Mouse (Mus musculus) stomach, embryonic 14.5 days (tissue): ENCODE measurements around the gene Adora2a. TPM values are rescaled to one million over a fixed set of nuclear protein-coding genes. Genes with fewer than 3 reads are reported as not detected.
A peak's percentile ranks its signal among the peaks of the same experiment; 100 is the strongest.

Source experiments
- ATAC-seq: fragments of 200-750 bp; cut with Nextera tagmentation; 2 replicates; pipeline ENCODE4 v1.8.0; 2017; ENCODE audit warnings: low read depth, moderate TSS enrichment; ENCODE audit not compliant: insufficient number of reproducible peaks, insufficient read depth, low FRiP score
- H3K27ac ChIP-seq: fragments of 300-500 bp; sonication (generic); 2 replicates; pipeline ENCODE4 v1.5.1; 2014; ENCODE audit warnings: mild to moderate bottlenecking, low read length, moderate library complexity, mixed read lengths
- H3K27me3 ChIP-seq: fragments of 300-500 bp; sonication (generic); 2 replicates; pipeline ENCODE4 v1.6.1; 2014; ENCODE audit warnings: low read length, control low read depth, mixed read lengths; ENCODE audit not compliant: control insufficient read depth, insufficient read depth
- H3K36me3 ChIP-seq: fragments of 300-500 bp; sonication (generic); 2 replicates; pipeline ENCODE4 v1.6.1; 2014; ENCODE audit warnings: mild to moderate bottlenecking, control low read depth, low read length, moderate library complexity, mixed read lengths; ENCODE audit not compliant: control insufficient read depth, insufficient read depth
- H3K4me1 ChIP-seq: fragments of 300-500 bp; sonication (generic); 2 replicates; pipeline ENCODE4 v1.6.1; 2014; ENCODE audit warnings: low read length, control low read depth, mixed read lengths; ENCODE audit not compliant: control insufficient read depth, insufficient read depth
- H3K4me2 ChIP-seq: fragments of 300-500 bp; sonication (generic); replicated peaks from 2 replicates; pipeline ENCODE4 v1.6.1; 2014; ENCODE audit warnings: low read depth, low read length, control low read depth
- H3K4me3 ChIP-seq: fragments of 300-500 bp; sonication (generic); 2 replicates; pipeline ENCODE4 v1.5.1; 2014; ENCODE audit warnings: low read depth, low read length, control low read depth
- H3K9ac ChIP-seq: fragments of 300-500 bp; sonication (generic); replicated peaks from 2 replicates; pipeline ENCODE4 v1.6.1; 2014; ENCODE audit warnings: low read depth, mild to moderate bottlenecking, control low read depth, low read length, moderate library complexity, mixed read lengths
- H3K9me3 ChIP-seq: fragments of 300-500 bp; sonication (generic); 2 replicates; pipeline ENCODE4 v1.6.1; 2016; ENCODE audit warnings: low read depth, low read length, control low read depth; ENCODE audit not compliant: control insufficient read depth
- WGBS: fragments of 180-500 bp; shearing (Covaris S2); extraction: QIAGEN DNeasy Blood & Tissue Kit; methylation state at CpG from one replicate; pipeline ENCODE4 v1.1.7; 2014; 5-methylcytosine and 5-hydroxymethylcytosine counted together
- polyA plus RNA-seq: library from polyadenylated mRNA; unstranded; fragments of >200 nt; fragmentation: Nextera tagmentation; extraction: Ambion mirVana; gene quantifications from 2 replicates; pipeline ENCODE4 v1.2.1, GENCODE M21; 2014

Adora2a gene
- polyA plus RNA-seq: 3.8 and 4.9 TPM in 2 replicates

DNA sequence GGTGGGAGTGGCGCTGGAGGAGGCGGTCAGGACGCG is at the start of gene Adora2a:
Gene Adora2a, plus strand, starts transcription at position 6 of the 36 bp plus-strand sequence.
- no peaks in the 10 kb centered on the region for H3K9me3 ChIP-seq
- peak within 1 kb of the TSS; percentile 43 for H3K4me3 ChIP-seq
- peaks cover 5% of the 10 kb centered on the region; the same call in 1 of the 2 replicates for H3K36me3 ChIP-seq
- no peak for ATAC-seq
- peak within 1 kb of the TSS; percentile 42; the same call in 1 of the 2 replicates for H3K9ac ChIP-seq
- peaks cover 13% of the 10 kb centered on the region; the same call in 1 of the 2 replicates for H3K4me1 ChIP-seq
- 0% methylated on average over 2 of the region's 4 CpGs for WGBS
- H3K27me3 ChIP-seq: peaks cover 7% of the 10 kb centered on the region; the same call in 1 of the 2 replicates
- H3K27ac ChIP-seq: no peak within 1 kb of the TSS; the same call in 1 of the 2 replicates
- peak within 1 kb of the TSS; percentile 78 for H3K4me2 ChIP-seq

DNA sequence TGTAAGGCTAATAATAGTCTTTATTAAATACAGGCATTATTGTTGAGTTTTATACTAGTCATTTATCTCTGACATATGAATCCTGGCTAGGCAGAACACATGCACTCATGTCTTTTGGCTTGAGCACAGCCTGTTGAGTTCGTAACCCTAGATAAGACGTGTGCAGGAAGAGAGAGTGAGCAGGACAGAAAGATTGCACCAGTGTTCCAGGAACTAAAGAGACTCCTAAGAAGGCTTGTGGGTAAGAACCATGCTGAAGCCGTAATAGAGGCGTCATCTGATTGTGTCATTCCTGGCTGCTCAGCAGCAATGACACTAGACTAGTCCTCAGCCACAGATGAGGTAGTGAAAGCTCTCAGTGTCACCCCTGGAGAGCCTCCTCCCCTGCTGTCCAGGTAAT is 43.7 kb upstream of the Adora2a start:
- no peaks in the 10 kb centered on the region for H3K4me1 ChIP-seq
- no peaks in the 10 kb centered on the region for H3K27me3 ChIP-seq
- ATAC-seq: no peak
- 86% methylated on average over 4 of the region's 4 CpGs for WGBS
- no peaks in the 10 kb centered on the region for H3K9me3 ChIP-seq
- no peak overlapping the region for H3K9ac ChIP-seq
- peaks cover 37% of the 10 kb centered on the region for H3K36me3 ChIP-seq
- H3K4me2 ChIP-seq: no peak overlapping the region
- H3K4me3 ChIP-seq: no peak overlapping the region
- H3K27ac ChIP-seq: no peak overlapping the region

DNA sequence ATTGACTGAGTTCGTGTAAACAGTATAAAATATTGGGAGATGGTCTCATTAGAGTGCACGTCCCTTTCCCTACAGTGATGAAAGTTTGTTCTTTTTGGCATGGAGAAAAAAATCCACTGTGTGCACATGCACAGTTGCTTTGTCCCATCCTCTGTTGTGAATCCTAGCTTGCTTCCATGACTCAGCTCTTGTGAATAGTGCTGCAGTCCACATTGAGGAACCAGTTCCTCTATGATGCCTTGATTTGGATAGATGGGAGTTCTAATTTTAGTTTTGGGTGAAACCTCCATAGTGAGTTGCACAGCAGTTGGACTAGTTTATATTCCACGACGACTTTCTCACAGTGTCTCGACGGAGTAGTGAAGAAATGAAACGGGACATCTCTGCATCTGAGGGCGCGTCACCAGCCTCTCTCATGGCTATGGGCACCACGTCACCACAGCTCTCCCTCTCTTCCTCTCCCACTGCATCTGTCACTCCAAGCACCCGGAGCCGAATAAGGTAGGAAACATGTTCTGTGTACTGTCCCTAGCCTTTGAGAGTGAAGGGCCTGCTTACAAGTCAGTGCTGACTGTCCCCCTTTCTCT is 40.2 kb upstream of the Adora2a start:
- Histone ChIP-seq H3K27ac (no peak overlapping the region), H3K9me3 (no peaks in the 10 kb centered on the region), H3K4me3 (no peak overlapping the region), H3K27me3 (no peaks in the 10 kb centered on the region), H3K9ac (no peak overlapping the region), H3K36me3 (peaks cover 32% of the 10 kb centered on the region), H3K4me1 (no peaks in the 10 kb centered on the region), H3K4me2 (no peak overlapping the region)
- WGBS: 94% methylated on average over 12 of the region's 12 CpGs
- ATAC-seq: no peak

DNA sequence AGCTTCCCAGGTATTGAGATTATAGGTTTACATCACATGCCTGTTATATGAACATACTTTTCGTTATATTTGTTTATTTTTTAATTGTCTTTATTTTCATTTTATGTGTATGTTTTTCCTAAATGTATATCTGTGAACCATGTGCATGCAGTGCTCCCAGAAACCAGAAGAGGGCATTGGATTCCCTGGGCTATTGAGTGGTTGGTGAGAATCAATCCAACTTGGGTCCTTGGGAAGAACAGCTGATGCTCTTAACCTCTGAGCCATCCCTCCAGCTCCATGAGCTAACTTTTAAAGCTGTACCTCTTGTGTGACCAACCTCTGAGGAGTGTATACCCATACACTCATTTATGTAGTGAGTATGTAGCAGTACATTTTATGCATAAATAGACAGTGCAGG is 39.2 kb upstream of the Adora2a start:
- ATAC-seq: no peak
- H3K4me3 ChIP-seq: no peak overlapping the region
- 80% methylated on average over 1 of the region's 1 CpGs for WGBS
- H3K9ac ChIP-seq: no peak overlapping the region
- no peaks in the 10 kb centered on the region for H3K27me3 ChIP-seq
- H3K4me1 ChIP-seq: no peaks in the 10 kb centered on the region
- H3K9me3 ChIP-seq: no peaks in the 10 kb centered on the region
- H3K4me2 ChIP-seq: no peak overlapping the region
- H3K36me3 ChIP-seq: peaks cover 32% of the 10 kb centered on the region
- no peak overlapping the region for H3K27ac ChIP-seq

DNA sequence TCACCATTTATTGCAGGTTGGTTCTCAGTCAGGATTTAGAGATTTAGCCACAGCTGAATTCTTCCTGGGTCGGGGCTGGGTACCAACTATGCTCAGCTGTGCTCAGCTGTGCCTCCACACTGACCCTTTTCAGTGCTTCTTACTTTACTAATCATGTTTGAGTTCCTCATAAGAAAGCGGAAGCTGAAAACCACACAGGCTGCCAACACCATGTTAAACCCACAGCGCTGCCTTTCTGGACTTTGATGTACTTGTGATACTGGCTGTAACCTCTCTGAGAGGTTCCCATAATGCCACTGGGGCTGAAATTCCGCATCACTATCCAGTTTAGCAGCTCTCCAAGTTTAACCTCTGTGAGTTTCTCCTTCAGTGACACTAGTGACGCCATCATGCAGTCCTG is 34.0 kb upstream of the Adora2a start:
- Histone ChIP-seq H3K4me1 (no peaks in the 10 kb centered on the region), H3K4me3 (no peak overlapping the region), H3K27me3 (no peaks in the 10 kb centered on the region), H3K27ac (no peak overlapping the region), H3K36me3 (peaks cover 18% of the 10 kb centered on the region; the same call in 1 of the 2 replicates), H3K9ac (no peak overlapping the region), H3K9me3 (no peaks in the 10 kb centered on the region), H3K4me2 (no peak overlapping the region)
- no peak for ATAC-seq
- 90% methylated on average over 5 of the region's 5 CpGs for WGBS

DNA sequence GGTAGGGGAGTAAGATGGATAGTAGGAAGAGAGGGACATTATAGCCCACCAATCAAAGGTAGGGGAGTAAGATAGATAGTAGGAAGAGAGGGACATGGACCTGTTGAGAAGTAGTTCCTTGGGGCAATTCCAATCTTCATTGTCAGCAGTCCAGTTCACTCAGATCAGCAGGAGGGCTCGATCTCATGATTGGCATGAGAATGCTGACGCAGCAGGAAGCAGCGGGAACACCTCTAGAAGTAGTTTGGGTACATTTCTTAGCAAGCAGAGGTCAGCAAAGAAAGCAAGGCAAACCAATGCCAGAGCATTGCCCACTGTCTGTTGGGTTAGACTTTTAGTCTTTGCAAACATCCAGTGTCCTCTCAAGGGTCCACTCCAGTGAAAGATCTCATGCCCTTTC is 32.9 kb upstream of the Adora2a start:
- Histone ChIP-seq H3K27me3 (no peaks in the 10 kb centered on the region), H3K4me1 (no peaks in the 10 kb centered on the region), H3K36me3 (peaks cover 16% of the 10 kb centered on the region; the same call in 1 of the 2 replicates), H3K9me3 (no peaks in the 10 kb centered on the region), H3K9ac (no peak overlapping the region), H3K4me2 (no peak overlapping the region), H3K4me3 (no peak overlapping the region), H3K27ac (no peak overlapping the region)
- 95% methylated on average over 3 of the region's 3 CpGs for WGBS
- ATAC-seq: no peak

DNA sequence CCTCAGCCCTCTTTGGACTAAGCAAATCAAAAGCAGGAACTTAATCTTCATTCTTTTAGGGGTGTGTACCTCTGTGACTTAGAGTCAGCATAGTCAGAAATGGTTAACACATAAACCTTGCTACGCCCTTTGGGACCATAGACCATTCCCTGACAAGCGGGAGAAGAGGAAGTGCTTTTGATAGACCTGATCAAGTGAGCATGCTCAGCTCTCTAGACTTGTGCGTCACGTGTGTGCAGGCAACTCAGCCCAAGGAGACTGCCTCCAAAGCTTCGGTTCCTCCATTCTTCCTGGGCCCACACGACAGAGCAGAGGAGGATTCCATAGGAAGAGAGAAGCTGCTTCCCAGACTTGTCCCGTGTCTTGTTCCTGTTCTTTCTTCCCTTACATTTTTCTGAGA is 28.1 kb upstream of the Adora2a start:
- Histone ChIP-seq H3K27ac (no peak overlapping the region), H3K4me2 (no peak overlapping the region), H3K9ac (no peak overlapping the region), H3K9me3 (no peaks in the 10 kb centered on the region), H3K4me3 (no peak overlapping the region), H3K4me1 (no peaks in the 10 kb centered on the region), H3K27me3 (no peaks in the 10 kb centered on the region), H3K36me3 (peaks cover 9% of the 10 kb centered on the region; the same call in 1 of the 2 replicates)
- WGBS: 72% methylated on average over 7 of the region's 7 CpGs
- no peak for ATAC-seq

DNA sequence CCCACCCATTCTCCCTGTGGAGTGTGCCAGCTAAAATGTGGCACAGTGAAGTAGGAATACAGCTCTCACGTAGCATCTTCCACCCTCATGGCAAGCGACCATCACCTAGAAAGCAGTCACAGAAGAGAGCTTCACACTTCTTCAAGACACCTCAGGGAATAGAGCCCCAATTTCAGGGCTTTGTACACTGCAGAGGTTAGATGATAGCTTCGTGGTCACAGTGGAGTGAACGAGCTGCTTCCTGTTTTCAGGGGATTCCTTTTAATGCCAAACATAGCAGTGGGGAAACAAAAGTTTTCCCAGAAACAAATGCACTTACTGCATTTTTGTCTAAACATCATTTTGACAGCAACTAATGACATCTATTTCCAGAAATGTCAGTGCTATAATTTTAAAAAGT is 27.3 kb upstream of the Adora2a start:
- Histone ChIP-seq H3K27me3 (no peaks in the 10 kb centered on the region), H3K4me2 (no peak overlapping the region), H3K9me3 (no peaks in the 10 kb centered on the region), H3K27ac (no peak overlapping the region), H3K36me3 (peaks cover 10% of the 10 kb centered on the region; the same call in 1 of the 2 replicates), H3K9ac (no peak overlapping the region), H3K4me3 (no peak overlapping the region), H3K4me1 (no peaks in the 10 kb centered on the region)
- ATAC-seq: no peak
- WGBS: 75% methylated on average over 4 of the region's 4 CpGs

DNA sequence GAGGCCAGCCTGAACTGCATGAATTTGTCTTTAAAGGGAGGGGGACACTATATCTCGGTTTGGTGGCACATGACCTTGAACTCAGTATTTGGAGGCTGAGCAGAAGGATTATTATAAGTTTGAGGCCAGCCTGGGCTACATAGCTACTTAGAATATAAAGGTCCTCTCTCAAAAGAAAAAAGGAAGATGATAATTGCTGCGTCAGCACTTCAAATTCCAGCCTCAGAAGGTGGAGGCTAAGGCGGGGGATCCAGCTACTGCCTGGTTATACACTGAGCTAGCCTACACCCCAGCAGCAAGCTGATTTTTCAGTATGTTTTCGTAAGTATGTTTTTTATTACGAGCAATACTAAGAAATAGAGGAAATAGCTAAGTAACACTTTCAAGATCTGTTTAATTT is 26.0 kb upstream of the Adora2a start:
- Histone ChIP-seq H3K27ac (no peak overlapping the region), H3K9ac (no peak overlapping the region), H3K4me1 (no peaks in the 10 kb centered on the region), H3K4me3 (no peak overlapping the region), H3K27me3 (no peaks in the 10 kb centered on the region), H3K9me3 (no peaks in the 10 kb centered on the region), H3K36me3 (peaks cover 10% of the 10 kb centered on the region; the same call in 1 of the 2 replicates), H3K4me2 (no peak overlapping the region)
- no peak for ATAC-seq
- WGBS: 89% methylated on average over 5 of the region's 5 CpGs
